Mouse (Mus musculus) forebrain, embryonic 16.5 days (tissue): ENCODE measurements around the gene Inafm2. TPM values are rescaled to one million over a fixed set of nuclear protein-coding genes. Genes with fewer than 3 reads are reported as not detected.

Source experiments
- ATAC-seq: fragments of 200-750 bp; cut with Nextera tagmentation; 2 replicates; pipeline ENCODE4 v1.8.0; 2017; ENCODE audit warnings: mild to moderate bottlenecking, moderate library complexity
- H3K27ac ChIP-seq: fragments of 300-500 bp; sonication (generic); 2 replicates; pipeline ENCODE4 v1.5.1; 2014; ENCODE audit warnings: low read length, control low read depth
- H3K27me3 ChIP-seq: fragments of 300-500 bp; sonication (generic); replicated peaks from 2 replicates; pipeline ENCODE4 v1.6.1; 2014; ENCODE audit warnings: low read length; ENCODE audit not compliant: control insufficient read depth, insufficient read depth
- H3K36me3 ChIP-seq: fragments of 300-500 bp; sonication (generic); 2 replicates; pipeline ENCODE4 v1.6.1; 2014; ENCODE audit not compliant: control insufficient read depth, insufficient read depth
- H3K4me1 ChIP-seq: fragments of 300-500 bp; sonication (generic); replicated peaks from 2 replicates; pipeline ENCODE4 v1.6.1; 2014; ENCODE audit warnings: low read length; ENCODE audit not compliant: control insufficient read depth, insufficient read depth
- H3K4me2 ChIP-seq: fragments of 300-500 bp; sonication (generic); 2 replicates; pipeline ENCODE4 v1.6.1; 2014; ENCODE audit warnings: mild to moderate bottlenecking, low read length, control low read depth
- H3K4me3 ChIP-seq: fragments of 300-500 bp; sonication (generic); replicated peaks from 2 replicates; pipeline ENCODE4 v1.5.1; 2014; ENCODE audit warnings: mild to moderate bottlenecking, low read length, control low read depth
- H3K9ac ChIP-seq: fragments of 300-500 bp; sonication (generic); replicated peaks from 2 replicates; pipeline ENCODE4 v1.6.1; 2014; ENCODE audit warnings: low read depth, low read length, control low read depth
- H3K9me3 ChIP-seq: fragments of 300-500 bp; sonication (generic); 2 replicates; pipeline ENCODE4 v1.6.1; 2016; ENCODE audit warnings: low read length; ENCODE audit not compliant: control insufficient read depth
- WGBS: fragments of 180-500 bp; shearing (Covaris S2); extraction: QIAGEN DNeasy Blood & Tissue Kit; methylation state at CpG from one replicate; pipeline ENCODE4 v1.1.7; 2014; 5-methylcytosine and 5-hydroxymethylcytosine counted together
- polyA plus RNA-seq: library from polyadenylated mRNA; unstranded; fragments of >200 nt; fragmentation: Nextera tagmentation; extraction: Ambion mirVana; gene quantifications from 2 replicates; pipeline ENCODE4 v1.2.1, GENCODE M21; 2015

Gene Inafm2
- polyA plus RNA-seq, 1 experiment from 2014 or later = 24.4 TPM

DNA sequence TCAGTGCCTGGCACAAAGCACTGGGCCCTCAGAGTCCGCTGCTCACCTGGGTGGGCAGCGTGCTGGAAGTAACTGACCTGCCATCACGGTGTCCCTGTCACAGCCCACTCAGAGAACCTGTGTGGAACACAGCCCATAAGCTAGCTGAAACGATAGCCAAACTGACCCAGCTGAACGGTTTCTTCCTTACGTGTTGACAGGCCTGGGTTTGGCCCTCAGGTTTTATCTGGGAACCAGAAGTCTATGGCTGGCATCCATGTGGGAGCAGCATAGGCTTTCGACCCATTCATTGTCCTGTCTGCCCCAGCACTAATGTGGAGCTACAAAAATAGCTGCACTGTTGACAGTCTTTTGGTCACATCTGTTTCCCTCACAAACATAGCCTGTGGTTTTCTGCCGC lies 4.9 kb downstream of the Inafm2 start:
- no peak for ATAC-seq
- 83% methylated on average over 8 of the region's 8 CpGs for WGBS
- no peaks in the 10 kb centered on the region for H3K27me3 ChIP-seq
- H3K27ac ChIP-seq = no peak overlapping the region
- H3K9ac ChIP-seq = no peak overlapping the region
- no peak overlapping the region for H3K4me2 ChIP-seq
- H3K9me3 ChIP-seq = no peaks in the 10 kb centered on the region
- no peaks in the 10 kb centered on the region for H3K36me3 ChIP-seq
- no peak overlapping the region for H3K4me3 ChIP-seq
- peaks cover 24% of the 10 kb centered on the region for H3K4me1 ChIP-seq

DNA sequence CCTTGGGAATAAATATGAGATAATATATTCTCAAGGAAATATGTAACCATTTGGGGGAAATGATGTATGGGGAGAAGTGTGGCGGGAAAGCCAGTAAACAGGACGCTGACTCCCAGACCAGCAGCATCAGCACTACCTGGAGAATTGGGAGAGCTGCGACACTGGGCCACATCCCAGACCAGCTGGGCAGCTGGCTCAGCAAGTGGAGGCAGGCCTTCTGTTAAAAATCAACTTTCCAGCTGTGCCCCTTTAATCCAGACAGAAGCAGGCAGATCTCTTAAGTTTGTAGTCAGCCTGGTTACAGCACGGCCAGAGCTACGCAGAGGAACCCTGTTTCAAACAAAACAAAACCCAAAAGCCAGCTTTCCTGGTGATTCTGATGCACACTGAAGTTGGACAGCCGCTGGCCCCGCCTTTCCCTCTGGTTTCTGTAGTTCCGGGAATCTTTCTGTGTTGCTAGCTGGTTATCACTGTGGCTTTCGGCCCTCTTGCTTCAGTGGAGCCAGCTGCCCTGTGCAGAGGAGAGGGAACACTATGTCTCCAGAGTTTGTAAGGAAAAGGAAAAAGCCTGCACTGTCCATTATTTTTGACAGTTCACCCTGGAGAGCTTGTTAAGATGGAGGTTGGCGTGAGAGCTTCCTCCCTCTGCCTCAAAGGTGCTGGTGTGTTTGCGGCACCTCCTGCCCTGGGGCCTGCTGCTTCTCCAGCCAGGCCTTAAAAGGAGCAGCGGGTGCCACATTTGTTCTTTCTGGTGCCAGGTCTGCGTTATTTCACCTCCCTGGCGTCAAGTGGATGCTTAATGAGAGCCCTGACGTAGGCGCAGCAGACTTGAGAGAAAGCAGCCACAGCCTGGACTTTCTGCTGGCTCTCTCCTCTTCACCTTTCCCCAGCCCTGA lies 6.6 kb downstream of the Inafm2 start:
- no peak overlapping the region for H3K9ac ChIP-seq

DNA sequence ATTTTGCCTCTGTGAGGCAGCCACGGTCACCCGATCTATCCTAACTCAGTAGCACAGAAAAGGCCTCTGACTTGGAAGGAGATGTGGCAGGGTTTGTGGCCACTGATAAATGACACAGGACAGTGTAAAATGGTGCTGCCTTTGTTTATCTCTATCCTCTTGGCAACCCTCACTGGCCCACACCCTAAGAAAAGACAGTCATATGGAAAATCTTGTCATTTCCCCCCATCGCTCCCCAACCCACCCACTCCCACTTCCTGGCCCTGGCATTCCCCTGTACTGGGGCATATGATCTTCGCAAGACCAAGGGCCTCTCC lies 7.2 kb downstream of the Inafm2 start:
- no peaks in the 10 kb centered on the region for H3K9me3 ChIP-seq
- H3K27me3 ChIP-seq = no peaks in the 10 kb centered on the region
- 71% methylated on average over 3 of the region's 4 CpGs for WGBS
- no peak overlapping the region for H3K9ac ChIP-seq
- no peak overlapping the region for H3K4me3 ChIP-seq
- H3K4me1 ChIP-seq = peaks cover 13% of the 10 kb centered on the region
- H3K36me3 ChIP-seq = no peaks in the 10 kb centered on the region
- no peak overlapping the region for H3K4me2 ChIP-seq
- no peak overlapping the region for H3K27ac ChIP-seq
- ATAC-seq = no peak

More for the DNA sequence above, 6.6 kb downstream of the Inafm2 start:
- peaks cover 19% of the 10 kb centered on the region for H3K4me1 ChIP-seq
- no peaks in the 10 kb centered on the region for H3K36me3 ChIP-seq
- no peaks in the 10 kb centered on the region for H3K27me3 ChIP-seq
- H3K4me2 ChIP-seq = no peak overlapping the region
- H3K9me3 ChIP-seq = no peaks in the 10 kb centered on the region
- WGBS = 60% methylated on average over 16 of the region's 16 CpGs
- no peak overlapping the region for H3K4me3 ChIP-seq
- no peak for ATAC-seq
- no peak overlapping the region for H3K27ac ChIP-seq

DNA sequence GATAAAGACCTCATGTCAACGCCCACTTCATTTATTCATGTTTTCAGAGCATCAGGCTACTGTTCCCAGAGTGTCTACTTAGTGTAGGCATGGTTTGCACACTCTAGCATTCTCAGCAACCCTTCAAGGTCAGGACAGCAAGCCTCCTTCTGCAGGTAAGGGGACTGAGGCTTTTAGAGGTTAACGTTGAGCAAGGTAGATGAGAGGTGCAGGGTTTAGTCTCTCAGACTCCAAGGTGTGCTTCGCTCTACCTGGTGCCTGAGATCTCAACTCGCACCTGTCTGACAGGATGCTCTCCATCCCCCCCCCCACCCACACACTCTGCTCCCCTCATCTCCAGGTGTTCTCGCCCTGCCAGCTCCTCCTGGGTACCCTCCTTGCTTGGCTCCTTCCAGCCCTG lies 8.6 kb downstream of the Inafm2 start:
- WGBS = 88% methylated on average over 5 of the region's 5 CpGs
- no peak overlapping the region for H3K27ac ChIP-seq
- no peaks in the 10 kb centered on the region for H3K9me3 ChIP-seq
- H3K4me2 ChIP-seq = no peak overlapping the region
- no peaks in the 10 kb centered on the region for H3K27me3 ChIP-seq
- H3K4me3 ChIP-seq = no peak overlapping the region
- H3K9ac ChIP-seq = no peak overlapping the region
- ATAC-seq = no peak
- peaks cover 7% of the 10 kb centered on the region for H3K4me1 ChIP-seq
- no peaks in the 10 kb centered on the region for H3K36me3 ChIP-seq

DNA sequence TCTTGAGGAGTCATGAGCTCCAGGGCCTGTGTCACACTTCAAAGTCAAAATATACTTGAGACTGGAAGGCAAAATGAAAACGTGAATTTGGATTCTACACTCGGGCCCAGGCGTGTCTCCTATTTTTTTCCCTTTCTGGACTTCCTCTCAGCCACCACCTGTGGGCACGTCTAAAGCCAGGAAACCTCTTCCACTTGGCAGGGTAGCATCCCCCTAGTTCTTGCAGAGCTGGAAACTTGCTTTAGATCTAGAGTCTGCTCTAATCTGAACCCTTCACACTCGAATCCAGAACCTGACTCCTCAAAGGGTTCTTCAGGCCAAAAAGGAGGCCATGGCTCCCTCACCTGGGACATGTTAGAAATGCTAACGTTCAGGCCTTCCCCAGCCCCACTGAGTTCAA lies 9.8 kb downstream of the Inafm2 start:
- H3K4me1 ChIP-seq = peaks cover 10% of the 10 kb centered on the region
- ATAC-seq = no peak
- no peak overlapping the region for H3K27ac ChIP-seq
- 87% methylated on average over 6 of the region's 6 CpGs for WGBS
- no peak overlapping the region for H3K9ac ChIP-seq
- H3K36me3 ChIP-seq = no peaks in the 10 kb centered on the region
- H3K27me3 ChIP-seq = no peaks in the 10 kb centered on the region
- H3K9me3 ChIP-seq = no peaks in the 10 kb centered on the region
- no peak overlapping the region for H3K4me2 ChIP-seq
- H3K4me3 ChIP-seq = no peak overlapping the region

DNA sequence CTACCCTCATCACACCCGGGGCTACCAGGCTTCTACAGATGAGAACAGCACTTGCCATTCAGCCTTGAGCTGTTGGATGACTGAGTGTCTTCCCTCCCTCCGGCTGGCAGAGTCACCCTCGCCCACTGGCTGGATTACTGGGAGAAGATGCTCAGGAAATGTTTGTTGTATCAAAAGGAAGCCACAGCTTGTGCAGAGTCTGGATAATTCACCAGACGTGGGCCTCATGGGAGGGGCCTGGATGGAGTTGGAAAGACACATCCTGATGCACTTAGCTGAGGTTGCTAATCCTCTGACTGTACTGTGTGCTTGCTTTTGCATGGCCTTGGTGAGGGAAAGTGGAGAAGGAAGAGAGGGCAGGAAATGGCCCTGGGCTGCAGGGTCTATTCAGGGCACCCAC lies 10.5 kb downstream of the Inafm2 start:
- Histone ChIP-seq H3K9me3 (no peaks in the 10 kb centered on the region), H3K9ac (no peak overlapping the region), H3K36me3 (no peaks in the 10 kb centered on the region), H3K4me1 (peaks cover 17% of the 10 kb centered on the region), H3K4me2 (no peak overlapping the region), H3K27me3 (no peaks in the 10 kb centered on the region), H3K4me3 (no peak overlapping the region), H3K27ac (no peak overlapping the region)
- no peak for ATAC-seq
- WGBS = 75% methylated on average over 4 of the region's 4 CpGs

DNA sequence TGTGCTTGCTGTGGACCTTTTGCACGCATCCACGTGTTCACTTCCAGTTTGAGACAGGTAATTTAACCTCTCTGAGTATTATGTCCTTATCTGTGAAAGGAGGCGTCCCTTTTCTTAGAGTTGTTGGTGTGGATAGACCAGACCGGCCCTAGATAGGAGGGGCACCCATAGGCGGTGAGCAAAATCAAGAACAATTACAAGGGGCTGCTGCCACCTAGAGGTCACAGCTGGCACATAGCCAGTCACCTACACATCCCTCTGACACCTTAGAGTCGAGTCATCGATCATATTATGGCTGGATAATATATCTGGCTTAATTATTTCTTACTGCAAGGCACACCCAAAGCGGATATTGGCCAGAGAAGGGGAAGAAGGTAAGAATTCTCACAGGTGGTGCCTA lies 14.3 kb downstream of the Inafm2 start:
- H3K4me3 ChIP-seq = no peak overlapping the region
- WGBS = 9% methylated on average over 8 of the region's 8 CpGs
- peaks cover 42% of the 10 kb centered on the region for H3K4me1 ChIP-seq
- H3K27ac ChIP-seq = no peak overlapping the region
- H3K9ac ChIP-seq = no peak overlapping the region
- no peaks in the 10 kb centered on the region for H3K9me3 ChIP-seq
- no peak overlapping the region for H3K4me2 ChIP-seq
- no peak for ATAC-seq
- no peaks in the 10 kb centered on the region for H3K36me3 ChIP-seq
- no peaks in the 10 kb centered on the region for H3K27me3 ChIP-seq

DNA sequence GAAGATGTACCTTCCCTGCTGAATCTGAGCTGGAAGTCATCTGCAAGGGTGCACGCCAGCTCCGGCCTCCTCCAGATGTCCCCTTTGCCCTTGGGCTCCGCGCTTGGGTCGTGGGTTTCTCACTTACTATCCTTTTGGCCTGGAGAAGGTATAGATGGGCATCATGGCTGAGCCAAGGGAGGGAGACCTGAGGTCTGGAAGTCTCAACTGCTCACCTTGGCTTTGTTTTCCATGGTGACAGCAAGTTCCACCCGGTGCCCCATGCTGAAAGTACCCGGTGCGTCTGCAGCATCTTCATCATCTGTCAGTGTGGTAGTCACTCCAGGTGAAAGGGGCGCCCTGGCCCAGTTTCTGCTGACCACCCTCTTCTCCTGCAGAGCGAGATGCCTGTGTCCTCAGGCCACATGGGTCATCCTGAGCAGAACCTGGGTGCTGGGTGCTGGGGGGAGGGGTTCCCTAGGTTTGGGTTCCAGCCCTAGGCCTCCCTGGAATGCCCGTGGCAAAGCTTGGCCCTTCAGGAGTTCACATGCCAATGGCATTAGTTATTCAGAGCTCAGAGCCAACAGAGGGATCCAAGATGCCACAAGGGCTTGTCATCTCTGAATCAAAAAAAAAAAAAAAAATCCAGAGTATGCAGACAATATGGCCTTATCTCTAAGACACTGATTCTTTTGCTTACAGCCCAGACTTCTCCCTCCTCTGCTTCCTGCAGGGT lies 14.9 kb downstream of the Inafm2 start:
- Histone ChIP-seq H3K9me3 (no peaks in the 10 kb centered on the region), H3K9ac (no peak overlapping the region), H3K4me2 (no peak overlapping the region), H3K4me1 (peaks cover 42% of the 10 kb centered on the region), H3K27ac (no peak overlapping the region; the same call in 1 of the 2 replicates), H3K36me3 (no peaks in the 10 kb centered on the region), H3K27me3 (no peaks in the 10 kb centered on the region), H3K4me3 (no peak overlapping the region)
- WGBS = 83% methylated on average over 11 of the region's 11 CpGs
- ATAC-seq = no peak

DNA sequence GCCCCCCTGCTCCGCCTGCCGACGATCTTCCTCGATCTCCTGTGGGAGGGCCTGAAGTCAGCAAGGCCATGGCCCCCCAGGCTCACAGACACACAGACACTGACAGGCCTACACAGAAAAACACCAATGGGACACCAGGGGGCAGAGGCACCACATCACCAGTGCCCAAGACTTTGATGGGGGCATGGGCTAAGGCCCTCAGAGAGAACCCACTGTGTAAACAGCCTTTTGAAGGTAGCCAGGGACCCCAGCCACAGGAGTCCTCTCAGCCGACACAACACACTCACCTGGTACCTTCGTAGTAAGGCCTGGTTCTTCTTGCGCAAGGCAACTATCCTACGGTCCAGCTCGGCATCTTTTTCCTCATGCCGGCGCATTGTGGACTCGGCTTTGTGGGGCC lies 15.8 kb downstream of the Inafm2 start:
- Histone ChIP-seq H3K27me3 (no peaks in the 10 kb centered on the region), H3K36me3 (no peaks in the 10 kb centered on the region), H3K9me3 (no peaks in the 10 kb centered on the region), H3K9ac (peak overlapping the region; percentile 55), H3K27ac (peak overlapping the region; percentile 97), H3K4me3 (no peak overlapping the region), H3K4me2 (peak overlapping the region; percentile 49), H3K4me1 (peaks cover 42% of the 10 kb centered on the region)
- no peak for ATAC-seq
- WGBS = 79% methylated on average over 12 of the region's 12 CpGs
